In genomic region chr2:113449924-113450323, GRCm38 (mm10) we compare ENCODE assay signal across 13 mouse cellular contexts.
DNase-seq lines count a peak whose midpoint lies in the region; ATAC-seq and TF ChIP-seq lines count a peak whose summit lies in the region.
"Had no signal": no experiment of that assay in that cellular context is flagged by ENCODE, and none has a peak within 500 bp of the region (broad histone marks: within the 10 kb centered on the region; RNA-seq: fewer than 3 reads in every experiment).

No protein-coding gene starts in this region.

- TF ChIP-seq EP300 in lung, postnatal 0 days (IDR thresholded peaks at IDR 0.05): no peak

- no peak overlapping the region for H3K9ac ChIP-seq in lung, postnatal 0 days (replicated peaks; ENCODE audit: low read depth)
- H3K9ac ChIP-seq: embryonic facial prominence, embryonic 15.5 days; heart, embryonic 15.5 days had no signal

- no peak for TF ChIP-seq CTCF in lung, postnatal 0 days (IDR thresholded peaks at IDR 0.05)
- no peak for TF ChIP-seq CTCF in lung, adult 2 months (IDR thresholded peaks at IDR 0.05; ENCODE audit: insufficient read depth, low read length)

- H3K4me2 ChIP-seq in lung, postnatal 0 days (replicated peaks; ENCODE audit: low read depth, low read length): no peak overlapping the region
- H3K4me2 ChIP-seq: embryonic facial prominence, embryonic 15.5 days; heart, embryonic 15.5 days had no signal

- WGBS in lung, postnatal 0 days: 82% methylated on average over 3 of the region's 3 CpGs
- WGBS in lung, adult 2 months: 59% methylated on average over 3 of the region's 3 CpGs

- H3K4me3 ChIP-seq in lung, postnatal 0 days (ENCODE audit: low read depth, low read length): no peak overlapping the region
- no peak overlapping the region for H3K4me3 ChIP-seq in lung, adult 2 months (replicated peaks; ENCODE audit: extremely low read depth, low read depth, low read length)
- H3K4me3 ChIP-seq: embryonic facial prominence, embryonic 15.5 days; heart, embryonic 15.5 days had no signal

- no peaks in the 10 kb centered on the region for H3K4me1 ChIP-seq in lung, postnatal 0 days (ENCODE audit: insufficient read depth, low read depth, low read length)
- H3K4me1 ChIP-seq in lung, adult 2 months (ENCODE audit: control insufficient read depth, insufficient read depth, low read length): no peaks in the 10 kb centered on the region
- H3K4me1 ChIP-seq: embryonic facial prominence, embryonic 15.5 days had no signal

- H3K27ac ChIP-seq in lung, postnatal 0 days (ENCODE audit: low read length): no peak overlapping the region
- H3K27ac ChIP-seq: embryonic facial prominence, embryonic 15.5 days; heart, embryonic 15.5 days had no signal

- H3K27me3 ChIP-seq in lung, postnatal 0 days (replicated peaks; ENCODE audit: insufficient read depth, low read length): no peaks in the 10 kb centered on the region
- H3K27me3 ChIP-seq: embryonic facial prominence, embryonic 15.5 days; heart, embryonic 15.5 days had no signal

- ATAC-seq in lung, postnatal 0 days: peak; percentile 32; the same call in 1 of the 2 replicates
- ATAC-seq: activated CD4-positive, CD25-positive, alpha-beta regulatory T cell, adult 4 months had no signal

- H3K9me3 ChIP-seq in lung, postnatal 0 days (ENCODE audit: low read length): no peaks in the 10 kb centered on the region
- H3K9me3 ChIP-seq: embryonic facial prominence, embryonic 15.5 days; heart, embryonic 15.5 days had no signal

- DNase-seq in gastrocnemius, postnatal 25 days: peak; percentile 15
- no peak for DNase-seq in gastrocnemius, postnatal 4 days (ENCODE audit: low spot score in 2 of 2)
- peak; percentile 51 for DNase-seq in lung, postnatal 0 days (ENCODE audit: low spot score)
- no peak for DNase-seq in lung, adult 2 months
- DNase-seq in fibroblast of lung, adult 2 months (ENCODE audit: low read depth): peak; percentile 85
- peak; percentile 57 for DNase-seq in telencephalon, adult 2 months (ENCODE audit: low read depth, low spot score)
- DNase-seq in cerebellum, adult 9-11 months: no peak
- no peak for DNase-seq in thymus, postnatal 10 days (ENCODE audit: low spot score in 2 of 2)
- DNase-seq: cerebellum, postnatal 10 days; kidney, adult 11 months had no signal

- no peak for TF ChIP-seq POLR2A in lung, adult 2 months (IDR thresholded peaks at IDR 0.05; ENCODE audit: borderline replicate concordance, extremely low read depth, low read depth, low read length)

- no peaks in the 10 kb centered on the region for H3K36me3 ChIP-seq in lung, postnatal 0 days (ENCODE audit: insufficient read depth, low read length)
- H3K36me3 ChIP-seq: embryonic facial prominence, embryonic 15.5 days; heart, embryonic 15.5 days had no signal

Comparison
In these comparisons a context has a peak if more than half of its experiments do, and no peak if none do; other contexts are left out.
1. DNase-seq: peak in gastrocnemius, postnatal 25 days (single experiment), lung, postnatal 0 days (single experiment), fibroblast of lung, adult 2 months (single experiment) and telencephalon, adult 2 months (single experiment); none in gastrocnemius, postnatal 4 days (0 of 2), lung, adult 2 months (single experiment), cerebellum, adult 9-11 months (single experiment) and thymus, postnatal 10 days (0 of 2).